Mouse (Mus musculus): ENCODE results near the gene Sez6l2. TPM values are rescaled to one million over a fixed set of nuclear protein-coding genes. Genes with fewer than 3 reads are reported as not detected.

Gene Sez6l2
- polyA plus RNA-seq, 1 experiment = 364 TPM

DNA sequence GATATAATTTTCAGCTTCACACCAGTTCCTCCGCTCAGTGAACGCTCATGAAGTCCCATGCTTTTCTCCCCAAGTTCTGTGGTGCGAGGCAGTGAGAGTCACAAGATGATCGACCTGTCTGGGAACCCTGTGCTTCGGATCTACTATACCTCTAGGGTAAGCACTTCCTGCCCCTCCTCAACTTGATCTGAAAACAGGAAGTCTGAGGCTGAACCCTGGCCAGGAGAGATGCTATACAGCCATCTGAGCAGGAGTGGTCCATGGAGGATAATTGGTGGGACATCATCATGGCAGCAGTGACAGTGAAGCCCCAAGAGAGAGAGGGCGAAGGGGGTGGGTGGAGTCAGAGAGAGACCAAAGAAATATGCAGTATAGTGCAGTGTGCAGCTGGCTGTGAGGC, 28.5 kb downstream of the Sez6l2 start:
- Histone ChIP-seq H3K27me3 (ENCODE audit: control insufficient read depth, insufficient read depth, low read length) (no peaks in the 10 kb centered on the region), H3K4me3 (replicated peaks; ENCODE audit: insufficient read depth, low read depth, low read length) (no peak overlapping the region), H3K27ac (ENCODE audit: insufficient read depth, low read length) (no peak overlapping the region), H3K4me1 (ENCODE audit: control insufficient read depth, insufficient read depth, low read length) (peaks cover 27% of the 10 kb centered on the region)
- no peak for DNase-seq
- TF ChIP-seq POLR2A (IDR thresholded peaks at IDR 0.05; ENCODE audit: borderline replicate concordance, insufficient read depth, low read length) = no peak
- no peak for TF ChIP-seq CTCF (IDR thresholded peaks at IDR 0.05; ENCODE audit: borderline replicate concordance, insufficient read depth, low read depth, low read length)
- 92% methylated on average over 6 of the region's 6 CpGs for WGBS

DNA sequence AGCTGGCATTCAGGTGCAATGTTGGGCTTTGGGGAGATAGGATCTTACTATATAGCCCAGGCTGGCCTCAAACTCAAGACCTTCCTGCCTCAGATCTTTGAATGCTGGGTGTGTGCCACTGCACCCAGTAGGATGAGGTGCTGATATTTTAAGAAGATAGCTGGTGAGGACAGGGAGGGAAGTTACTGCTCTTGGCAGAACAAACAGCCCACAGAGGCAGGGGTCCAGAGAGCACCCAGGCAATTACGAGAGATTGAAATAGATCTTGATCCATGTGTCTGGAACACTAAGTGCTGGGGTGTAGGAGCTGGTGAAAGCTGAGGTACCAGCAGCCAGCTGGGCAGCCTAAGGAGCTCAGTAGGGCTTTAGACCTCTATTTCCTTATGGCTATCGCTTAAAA, 31.2 kb downstream of the Sez6l2 start:
- no peak overlapping the region for H3K27ac ChIP-seq (ENCODE audit: insufficient read depth, low read length)
- no peak overlapping the region for H3K4me3 ChIP-seq (replicated peaks; ENCODE audit: insufficient read depth, low read depth, low read length)
- DNase-seq = no peak
- WGBS = 68% methylated on average over 2 of the region's 2 CpGs
- TF ChIP-seq POLR2A (IDR thresholded peaks at IDR 0.05; ENCODE audit: borderline replicate concordance, insufficient read depth, low read length) = no peak
- no peak for TF ChIP-seq CTCF (IDR thresholded peaks at IDR 0.05; ENCODE audit: borderline replicate concordance, insufficient read depth, low read depth, low read length)
- H3K27me3 ChIP-seq (ENCODE audit: control insufficient read depth, insufficient read depth, low read length) = no peaks in the 10 kb centered on the region
- H3K4me1 ChIP-seq (ENCODE audit: control insufficient read depth, insufficient read depth, low read length) = peaks cover 40% of the 10 kb centered on the region

DNA sequence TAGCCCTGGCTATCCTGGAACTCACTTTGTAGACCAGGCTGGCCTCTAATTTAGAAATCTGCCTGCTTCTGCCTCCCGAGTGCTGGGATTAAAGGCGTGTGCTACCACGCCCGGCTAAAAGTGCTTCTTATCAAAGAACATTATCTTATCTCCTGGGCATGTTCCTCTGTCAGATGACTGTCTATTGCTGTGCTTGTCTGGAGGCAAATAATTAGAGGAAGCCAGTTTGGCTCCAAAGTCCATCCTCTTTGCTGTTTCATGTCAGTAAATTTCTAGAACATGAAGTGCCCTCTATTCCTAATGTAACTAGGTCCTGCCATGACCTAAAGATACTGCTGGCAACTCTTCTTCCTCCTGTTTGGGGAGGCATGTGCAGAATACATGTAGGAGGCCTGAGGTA, 31.7 kb downstream of the Sez6l2 start:
- peaks cover 43% of the 10 kb centered on the region for H3K4me1 ChIP-seq (ENCODE audit: control insufficient read depth, insufficient read depth, low read length)
- no peak overlapping the region for H3K4me3 ChIP-seq (replicated peaks; ENCODE audit: insufficient read depth, low read depth, low read length)
- TF ChIP-seq POLR2A (IDR thresholded peaks at IDR 0.05; ENCODE audit: borderline replicate concordance, insufficient read depth, low read length) (no peak), CTCF (IDR thresholded peaks at IDR 0.05; ENCODE audit: borderline replicate concordance, insufficient read depth, low read depth, low read length) (no peak)
- H3K27me3 ChIP-seq (ENCODE audit: control insufficient read depth, insufficient read depth, low read length) = no peaks in the 10 kb centered on the region
- DNase-seq = no peak
- 92% methylated on average over 4 of the region's 4 CpGs for WGBS
- no peak overlapping the region for H3K27ac ChIP-seq (ENCODE audit: insufficient read depth, low read length)

DNA sequence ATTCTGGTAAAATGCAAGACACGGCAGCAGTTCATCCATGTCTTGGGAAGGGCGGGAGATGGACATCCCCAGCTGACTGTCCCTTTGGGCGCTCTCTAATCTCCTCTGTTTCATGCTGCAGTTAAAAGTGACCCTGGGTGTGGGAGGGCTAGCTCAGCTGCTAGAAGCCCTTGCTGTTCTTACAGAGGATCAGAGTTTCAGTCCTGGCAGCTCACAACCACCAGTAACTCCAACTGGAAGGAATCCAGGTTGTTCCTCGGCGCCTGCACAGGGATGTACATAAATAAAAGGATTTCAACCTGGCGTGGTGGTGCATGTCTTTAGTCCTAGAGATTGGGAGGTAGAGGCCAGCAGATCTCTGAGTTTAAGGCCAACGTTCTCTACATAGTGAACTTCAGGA, 32.8 kb downstream of the Sez6l2 start:
- peaks cover 43% of the 10 kb centered on the region for H3K4me1 ChIP-seq (ENCODE audit: control insufficient read depth, insufficient read depth, low read length)
- WGBS = 40% methylated on average over 7 of the region's 7 CpGs
- TF ChIP-seq CTCF (IDR thresholded peaks at IDR 0.05; ENCODE audit: borderline replicate concordance, insufficient read depth, low read depth, low read length) (no peak), POLR2A (IDR thresholded peaks at IDR 0.05; ENCODE audit: borderline replicate concordance, insufficient read depth, low read length) (no peak)
- no peaks in the 10 kb centered on the region for H3K27me3 ChIP-seq (ENCODE audit: control insufficient read depth, insufficient read depth, low read length)
- no peak for DNase-seq
- H3K27ac ChIP-seq (ENCODE audit: insufficient read depth, low read length) = 0 out of 2 replicates have a peak overlapping the region, but pooled peaks have one; percentile 7
- H3K4me3 ChIP-seq (replicated peaks; ENCODE audit: insufficient read depth, low read depth, low read length) = no peak overlapping the region

DNA sequence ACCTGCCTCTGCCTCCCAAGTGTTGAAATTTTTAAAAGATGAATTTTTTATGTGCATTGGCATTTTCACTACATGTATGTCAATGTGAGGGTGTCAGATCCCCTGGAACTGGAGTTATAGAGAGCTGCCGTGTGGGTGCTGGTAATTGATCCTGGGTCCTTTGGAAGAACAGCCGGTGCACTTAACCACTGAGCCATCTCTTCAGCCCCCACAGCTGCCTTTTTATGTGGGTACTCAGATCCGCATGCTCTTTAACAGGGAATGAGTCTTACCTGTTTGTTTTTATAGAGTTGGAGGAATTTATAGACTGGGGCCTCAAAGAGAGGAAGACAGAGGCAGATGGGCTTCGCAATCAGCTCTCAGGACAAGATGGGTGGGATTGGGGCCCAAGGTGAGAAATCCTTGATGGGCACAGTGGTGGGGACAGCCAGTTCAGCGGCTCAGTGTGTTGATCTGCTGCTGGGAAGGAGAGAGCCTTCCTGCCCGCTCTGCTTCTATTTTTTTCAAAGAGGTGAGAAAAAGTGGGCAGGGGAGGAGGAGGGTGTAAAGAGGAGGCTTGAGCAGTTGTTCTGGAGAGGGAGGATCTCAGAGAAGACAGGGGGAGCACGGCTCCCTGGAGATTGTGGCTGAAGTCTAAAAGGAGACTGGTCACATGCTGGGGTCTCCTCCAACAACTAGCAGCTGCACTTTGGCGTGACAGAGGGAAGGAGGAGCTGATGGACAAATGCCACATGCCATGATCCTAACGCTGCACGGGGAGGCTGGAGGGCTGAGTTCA, 34.5 kb downstream of the Sez6l2 start:
- no peak for DNase-seq
- TF ChIP-seq POLR2A (IDR thresholded peaks at IDR 0.05; ENCODE audit: borderline replicate concordance, insufficient read depth, low read length) (no peak), CTCF (IDR thresholded peaks at IDR 0.05; ENCODE audit: borderline replicate concordance, insufficient read depth, low read depth, low read length) (no peak)
- Histone ChIP-seq H3K4me1 (ENCODE audit: control insufficient read depth, insufficient read depth, low read length) (peaks cover 41% of the 10 kb centered on the region), H3K4me3 (replicated peaks; ENCODE audit: insufficient read depth, low read depth, low read length) (no peak overlapping the region), H3K27me3 (ENCODE audit: control insufficient read depth, insufficient read depth, low read length) (no peaks in the 10 kb centered on the region), H3K27ac (ENCODE audit: insufficient read depth, low read length) (no peak overlapping the region)
- WGBS = 48% methylated on average over 10 of the region's 10 CpGs

DNA sequence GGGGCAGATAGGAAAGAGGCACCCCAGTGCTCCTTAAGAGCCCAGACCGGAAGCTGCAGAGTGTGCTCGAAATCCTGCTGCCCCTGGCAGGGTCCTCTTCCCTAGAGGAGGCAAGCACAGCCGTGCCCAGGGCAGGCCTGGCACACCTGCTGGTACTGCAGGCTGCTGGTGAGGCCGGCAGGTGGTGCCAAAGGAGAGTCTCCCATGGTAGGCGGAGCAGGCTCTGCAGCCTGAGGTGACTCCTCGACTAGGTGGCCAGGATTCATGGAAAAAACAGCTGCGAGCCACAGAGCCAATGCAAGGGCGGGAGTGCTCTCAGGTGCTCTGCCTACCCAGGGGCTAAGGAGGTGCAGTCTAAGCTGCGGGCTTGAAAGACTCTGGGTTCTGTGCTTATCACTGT, 36.0 kb downstream of the Sez6l2 start:
- peaks cover 39% of the 10 kb centered on the region for H3K4me1 ChIP-seq (ENCODE audit: control insufficient read depth, insufficient read depth, low read length)
- DNase-seq = peak; percentile 86 to 88
- 5% methylated on average over 9 of the region's 9 CpGs for WGBS
- peak overlapping the region; percentile 6 for H3K27ac ChIP-seq (ENCODE audit: insufficient read depth, low read length)
- no peak overlapping the region for H3K4me3 ChIP-seq (replicated peaks; ENCODE audit: insufficient read depth, low read depth, low read length)
- no peaks in the 10 kb centered on the region for H3K27me3 ChIP-seq (ENCODE audit: control insufficient read depth, insufficient read depth, low read length)
- 0 out of 2 replicates have a peak, but pooled peaks have one; percentile 9 for TF ChIP-seq POLR2A (IDR thresholded peaks at IDR 0.05; ENCODE audit: borderline replicate concordance, insufficient read depth, low read length)
- peak; percentile 84 for TF ChIP-seq CTCF (IDR thresholded peaks at IDR 0.05; ENCODE audit: borderline replicate concordance, insufficient read depth, low read depth, low read length)

DNA sequence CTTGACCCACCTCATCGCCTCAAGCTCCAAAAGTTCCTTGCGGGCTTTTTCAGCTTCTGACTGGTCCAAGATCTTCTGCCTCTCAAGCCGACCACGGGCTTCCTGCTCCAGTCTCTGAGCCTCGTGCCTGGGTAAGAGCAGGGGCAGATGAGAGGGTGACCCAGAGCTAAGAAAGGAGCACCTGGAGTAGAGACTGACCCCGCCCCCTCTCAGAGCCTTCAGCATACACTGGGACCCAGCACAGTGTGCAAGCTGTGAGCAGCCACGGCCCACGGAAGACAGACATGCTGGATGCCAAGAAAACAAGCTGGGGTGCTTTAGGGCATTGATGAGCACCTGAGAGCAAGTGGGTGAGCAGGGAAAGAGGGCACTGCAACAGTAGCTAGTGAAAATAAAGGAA, 38.5 kb downstream of the Sez6l2 start:
- no peak overlapping the region for H3K27ac ChIP-seq (ENCODE audit: insufficient read depth, low read length)
- DNase-seq = no peak
- no peak for TF ChIP-seq POLR2A (IDR thresholded peaks at IDR 0.05; ENCODE audit: borderline replicate concordance, insufficient read depth, low read length)
- no peak for TF ChIP-seq CTCF (IDR thresholded peaks at IDR 0.05; ENCODE audit: borderline replicate concordance, insufficient read depth, low read depth, low read length)
- H3K27me3 ChIP-seq (ENCODE audit: control insufficient read depth, insufficient read depth, low read length) = no peaks in the 10 kb centered on the region
- H3K4me3 ChIP-seq (replicated peaks; ENCODE audit: insufficient read depth, low read depth, low read length) = no peak overlapping the region
- WGBS = 68% methylated on average over 8 of the region's 8 CpGs
- peaks cover 32% of the 10 kb centered on the region for H3K4me1 ChIP-seq (ENCODE audit: control insufficient read depth, insufficient read depth, low read length)

DNA sequence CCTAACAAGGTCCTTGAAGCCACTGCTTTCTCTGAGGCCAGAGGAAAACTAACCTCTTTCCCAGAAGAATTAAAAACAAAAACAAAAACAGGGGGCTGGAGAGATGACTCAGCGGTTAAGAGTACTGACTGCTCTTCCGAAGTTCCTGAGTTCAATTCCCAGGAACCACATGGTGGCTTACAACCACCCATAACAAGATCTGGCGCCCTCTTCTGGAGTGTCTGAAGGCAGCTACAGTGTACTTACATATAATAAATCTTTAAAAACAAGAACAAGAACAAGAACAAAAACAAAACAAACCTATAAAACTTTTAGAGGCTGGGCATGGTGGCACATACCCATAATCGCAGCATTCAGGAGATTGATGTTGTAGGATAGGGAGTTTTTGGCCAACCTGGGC, 46.1 kb downstream of the Sez6l2 start:
- no peak for DNase-seq
- Histone ChIP-seq H3K4me1 (ENCODE audit: control insufficient read depth, insufficient read depth, low read length) (peaks cover 6% of the 10 kb centered on the region; the same call in 1 of the 2 replicates), H3K27ac (ENCODE audit: insufficient read depth, low read length) (no peak overlapping the region), H3K27me3 (ENCODE audit: control insufficient read depth, insufficient read depth, low read length) (no peaks in the 10 kb centered on the region), H3K4me3 (replicated peaks; ENCODE audit: insufficient read depth, low read depth, low read length) (no peak overlapping the region)
- no peak for TF ChIP-seq CTCF (IDR thresholded peaks at IDR 0.05; ENCODE audit: borderline replicate concordance, insufficient read depth, low read depth, low read length)
- TF ChIP-seq POLR2A (IDR thresholded peaks at IDR 0.05; ENCODE audit: borderline replicate concordance, insufficient read depth, low read length) = no peak
- 88% methylated on average over 4 of the region's 4 CpGs for WGBS

All from cerebellum, adult 2 months (tissue).